Mouse (Mus musculus) embryo, embryonic 11 days (tissue): Measurements from ENCODE around the gene Cdk12.

Source experiments
- DNase-seq: peaks from one replicate; pipeline ENCODE4 v3.0.0-alpha.2; 2015

The Cdk12 gene

DNA sequence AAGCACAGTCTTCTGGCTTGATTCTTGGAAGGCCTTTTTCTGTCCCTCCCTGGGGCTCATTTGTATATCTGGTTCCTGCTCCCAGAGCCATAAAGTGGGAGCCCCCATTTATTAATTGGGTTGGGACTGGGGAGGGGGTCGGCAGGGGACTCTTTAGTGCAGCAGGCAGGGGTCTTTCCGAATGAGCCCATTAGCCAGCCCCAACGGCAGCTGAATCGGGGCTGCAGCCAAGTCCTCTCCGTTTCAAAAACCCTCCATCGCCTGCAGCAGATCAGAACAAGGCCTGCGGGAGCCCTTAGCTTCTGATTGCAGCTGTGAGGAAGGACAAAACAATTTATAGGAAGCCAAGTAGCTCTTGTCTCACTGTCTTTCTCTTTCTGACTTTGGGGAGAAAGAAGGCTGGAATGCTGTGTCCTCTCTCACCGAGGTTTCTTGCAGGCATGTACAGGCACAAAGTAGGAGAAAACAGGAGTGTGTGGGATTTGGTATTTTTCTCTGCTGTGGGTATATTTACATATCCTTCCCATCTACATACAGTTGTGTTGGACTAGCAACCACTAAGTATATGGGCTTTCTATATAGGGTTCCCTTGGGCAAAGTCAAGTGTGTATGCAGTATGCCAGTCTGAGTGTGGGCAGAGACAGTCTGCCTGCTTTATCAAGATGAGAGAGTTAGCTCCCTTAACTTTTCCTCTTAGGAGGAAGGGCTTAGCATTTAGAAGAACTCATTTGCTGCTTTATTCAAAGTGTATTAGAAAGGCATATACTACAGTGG is 58.0 kb downstream of the Cdk12 start:
- DNase-seq = no peak

DNA sequence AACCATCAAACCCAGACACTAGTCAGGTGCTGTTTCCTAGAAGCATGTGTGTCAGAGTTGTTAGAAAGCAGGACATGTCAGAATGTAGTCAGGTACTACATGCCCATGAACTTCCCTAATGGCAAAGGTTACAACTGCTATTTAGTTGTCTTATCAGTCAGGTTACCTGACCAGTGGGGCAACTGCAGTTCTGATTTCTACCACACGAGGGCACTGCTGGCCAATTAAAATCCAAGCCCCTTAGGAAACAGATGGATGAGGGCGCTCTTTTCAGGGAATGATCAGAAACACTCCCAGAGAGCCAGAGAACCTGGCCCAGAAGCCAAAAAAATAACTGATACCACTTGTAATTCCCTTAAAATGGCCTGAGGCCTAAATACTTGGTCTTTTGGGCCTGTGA is 62.2 kb downstream of the Cdk12 start:
- peak; percentile 83 for DNase-seq

DNA sequence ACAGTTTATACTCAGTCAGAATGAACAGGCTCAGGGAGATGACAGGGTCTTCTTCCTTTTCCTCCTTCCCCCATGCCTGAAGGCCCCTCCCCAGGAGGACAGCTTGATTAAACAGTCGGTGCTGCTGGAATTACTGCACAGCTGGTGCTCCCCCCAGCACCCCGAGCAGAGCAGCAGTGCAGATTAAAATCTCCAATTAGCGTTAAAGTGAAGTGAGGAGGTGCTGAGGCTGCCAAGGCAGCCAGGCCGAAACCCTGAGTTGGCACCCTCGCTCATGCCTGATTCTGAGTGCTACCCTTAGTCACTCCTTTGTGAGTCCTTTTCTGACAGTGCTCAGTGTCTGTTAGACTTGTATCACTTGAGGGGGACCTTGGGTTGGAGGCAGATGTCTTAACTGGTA is 63.0 kb downstream of the Cdk12 start:
- no peak for DNase-seq

DNA sequence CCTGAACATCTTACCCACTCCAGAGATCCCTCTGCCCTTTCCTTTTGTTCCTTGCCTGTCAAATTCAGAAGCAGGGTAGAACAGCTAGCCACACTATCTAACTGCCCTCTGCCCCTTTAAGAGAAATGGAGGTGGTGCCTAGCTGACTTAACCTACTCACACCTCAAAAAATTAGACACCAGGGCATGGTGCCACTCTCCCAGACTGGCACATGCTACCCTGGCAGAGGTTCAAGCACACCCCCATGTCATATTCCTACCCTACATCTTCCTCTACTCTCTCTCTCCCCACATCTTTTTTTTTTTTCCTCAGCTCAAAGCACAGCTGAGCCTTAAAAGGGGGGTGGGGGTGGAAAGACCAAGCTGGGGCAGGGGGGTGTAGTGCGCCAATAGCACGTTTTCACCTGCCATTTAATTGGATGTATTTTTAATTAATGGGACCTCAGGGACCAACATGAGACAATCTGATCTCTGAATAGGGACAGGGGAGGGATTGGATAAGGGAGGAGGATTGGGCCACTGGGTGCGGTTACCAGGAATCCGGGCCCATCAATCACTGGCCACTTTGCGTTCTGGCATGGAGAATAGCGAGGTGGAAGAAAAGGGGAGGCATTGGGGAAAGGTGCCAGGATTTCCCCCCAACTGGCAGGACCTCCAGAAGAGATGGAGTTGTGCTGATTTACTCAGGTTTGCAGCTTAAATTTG is 64.0 kb downstream of the Cdk12 start:
- no peak for DNase-seq

DNA sequence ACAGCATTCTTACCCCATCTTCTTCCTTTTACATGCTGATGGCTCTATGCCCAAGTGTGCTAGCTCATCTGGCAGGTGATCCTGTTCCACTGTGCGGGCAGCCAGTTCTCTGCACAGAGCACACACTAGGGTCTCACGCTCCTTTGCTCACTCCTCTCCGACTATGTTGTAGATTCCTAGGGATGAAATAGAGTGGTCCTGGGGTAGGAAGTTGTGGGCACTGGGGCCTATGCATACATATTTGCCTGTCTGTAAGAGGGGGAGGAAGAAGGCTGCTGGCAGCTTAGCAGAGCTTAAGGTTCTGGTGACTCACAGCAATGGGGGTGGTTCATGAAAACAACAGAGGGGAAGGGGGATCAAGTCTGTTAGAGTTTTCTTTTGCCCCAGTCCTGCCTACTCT is 67.2 kb downstream of the Cdk12 start:
- no peak for DNase-seq

DNA sequence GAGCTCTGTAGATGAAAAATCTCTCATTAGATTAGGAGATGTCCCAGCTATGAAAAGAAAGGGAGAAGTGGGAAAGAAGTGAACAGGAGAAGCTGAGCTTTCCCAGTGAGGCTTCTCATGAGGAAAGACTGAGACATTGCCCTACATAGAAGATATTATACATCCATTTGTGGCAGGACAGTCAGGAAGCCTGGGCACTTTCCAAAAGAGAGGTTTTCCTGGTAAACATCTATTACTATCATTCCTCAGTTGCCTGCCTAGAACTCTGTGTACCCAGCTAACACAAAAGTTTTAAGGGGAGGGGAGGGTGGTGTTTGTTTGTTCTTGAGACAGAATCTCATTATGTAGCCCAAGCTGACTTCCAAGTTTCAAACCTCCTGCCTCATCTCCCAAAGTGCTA is 67.6 kb downstream of the Cdk12 start:
- DNase-seq = no peak

DNA sequence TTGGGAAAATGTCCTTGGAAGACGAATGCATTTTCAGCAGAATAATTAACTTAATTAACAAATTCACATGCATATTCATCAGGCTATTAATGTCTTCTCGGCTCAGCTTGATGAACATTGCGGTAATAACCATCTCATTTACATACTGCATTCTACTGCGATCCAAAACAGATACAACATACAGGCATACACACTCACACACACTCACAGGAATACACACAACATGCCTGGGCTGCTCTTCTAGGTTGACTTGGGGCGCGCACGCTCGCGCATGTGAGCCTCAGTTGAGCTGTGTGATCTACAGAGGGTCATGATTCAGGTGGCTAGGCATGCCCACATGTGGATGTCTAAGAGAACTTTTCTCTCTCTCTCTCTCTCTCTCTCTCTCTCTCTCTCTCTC is 80.9 kb downstream of the Cdk12 start:
- no peak for DNase-seq

DNA sequence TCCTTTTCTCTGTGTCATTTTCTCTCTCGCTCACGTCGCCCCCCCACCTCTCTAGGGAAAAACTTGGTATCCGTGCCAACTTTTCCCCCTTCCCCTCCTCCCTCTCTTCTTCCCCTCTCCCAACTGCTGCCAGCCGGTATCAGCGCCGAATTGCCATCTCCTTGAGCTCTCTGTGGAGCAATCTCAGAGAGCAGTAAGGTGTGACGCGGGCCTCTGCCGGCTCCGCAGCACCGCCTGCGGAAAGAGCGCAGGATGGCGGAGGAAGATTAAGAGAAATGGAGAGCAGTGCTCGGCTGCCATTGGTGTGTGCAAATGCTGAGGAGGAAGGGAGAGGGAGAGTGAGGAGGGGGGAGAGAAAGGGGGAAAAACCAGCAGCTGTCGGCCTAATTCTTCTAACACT is 81.4 kb downstream of the Cdk12 start:
- DNase-seq = peak; percentile 43

DNA sequence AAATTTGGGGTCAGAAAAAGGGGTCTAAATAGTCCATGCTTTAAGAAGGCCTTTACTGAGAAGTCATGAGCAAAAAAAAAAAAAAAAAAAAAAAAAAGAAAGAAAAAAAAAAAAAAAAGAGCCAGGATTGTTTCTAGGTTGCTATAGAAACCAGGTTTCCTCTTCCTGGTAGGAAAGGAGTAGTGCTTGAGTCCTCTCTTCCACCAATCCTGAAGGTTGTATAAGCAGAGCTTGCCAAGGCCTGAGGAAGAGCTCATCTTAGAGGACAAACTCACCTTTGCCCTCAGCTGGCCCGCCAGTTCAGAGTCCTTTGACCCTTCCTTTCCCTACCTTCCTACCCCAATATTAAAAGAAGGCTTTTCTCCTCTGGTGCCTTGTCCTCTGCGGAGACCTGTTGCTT is 82.5 kb downstream of the Cdk12 start:
- DNase-seq = no peak

DNA sequence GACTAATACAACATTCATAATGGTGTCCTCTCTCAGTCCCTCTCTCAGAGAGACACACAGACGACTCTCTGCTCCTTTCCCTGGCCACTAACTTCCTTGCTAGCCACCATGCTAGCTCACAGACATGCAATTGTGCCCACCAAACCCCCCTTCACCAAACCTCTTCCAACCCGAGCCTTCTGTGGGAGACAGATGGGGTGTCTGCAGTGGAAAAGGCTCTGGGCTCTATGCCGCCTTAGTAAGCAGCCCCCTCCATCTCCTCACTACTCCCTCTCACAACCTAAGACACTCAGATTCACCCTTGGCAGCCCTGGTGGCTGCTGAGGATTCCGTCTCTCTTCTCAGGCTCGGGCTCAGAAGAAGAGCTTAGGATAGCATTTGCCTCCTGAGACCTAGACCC is 84.7 kb downstream of the Cdk12 start:
- no peak for DNase-seq

DNA sequence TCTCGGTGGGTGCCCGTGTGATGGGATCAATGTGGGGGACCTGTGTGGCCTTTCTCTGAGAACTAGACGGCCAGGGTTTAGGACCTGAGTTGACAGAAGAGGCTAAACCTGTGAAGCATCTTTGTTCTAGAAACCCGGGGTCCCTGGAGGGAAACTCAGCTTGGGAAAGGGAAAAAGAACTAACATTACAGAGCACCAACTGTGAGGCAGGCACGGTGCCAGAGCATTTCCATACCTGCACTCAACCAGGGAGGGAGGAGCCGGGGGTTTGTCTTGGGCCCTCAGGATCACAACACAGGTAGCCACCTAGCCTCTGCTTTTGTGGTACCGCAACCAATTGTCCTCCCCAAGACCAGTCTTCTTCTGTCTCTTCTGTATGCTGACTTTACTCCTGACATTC is 85.1 kb downstream of the Cdk12 start:
- DNase-seq = no peak

DNA sequence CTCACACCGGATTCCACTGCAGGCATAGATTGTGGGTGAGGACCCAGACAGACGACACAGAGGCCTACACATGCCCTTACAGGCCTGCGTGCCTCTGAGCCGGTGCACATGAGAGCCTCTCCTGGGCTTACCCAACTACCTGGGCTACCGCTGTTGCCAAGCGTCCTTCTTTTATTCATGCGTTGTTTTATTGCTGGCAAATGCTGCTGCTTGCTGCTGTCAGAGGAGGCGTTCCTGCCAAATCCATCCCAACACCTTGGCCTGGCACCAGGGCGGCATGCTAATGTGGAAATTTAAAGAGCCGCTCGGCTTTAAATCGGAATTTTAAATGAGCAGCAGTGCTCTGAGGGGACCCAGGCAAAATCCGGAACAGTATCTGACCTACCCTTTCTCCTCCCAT is 87.0 kb downstream of the Cdk12 start:
- DNase-seq = no peak

DNA sequence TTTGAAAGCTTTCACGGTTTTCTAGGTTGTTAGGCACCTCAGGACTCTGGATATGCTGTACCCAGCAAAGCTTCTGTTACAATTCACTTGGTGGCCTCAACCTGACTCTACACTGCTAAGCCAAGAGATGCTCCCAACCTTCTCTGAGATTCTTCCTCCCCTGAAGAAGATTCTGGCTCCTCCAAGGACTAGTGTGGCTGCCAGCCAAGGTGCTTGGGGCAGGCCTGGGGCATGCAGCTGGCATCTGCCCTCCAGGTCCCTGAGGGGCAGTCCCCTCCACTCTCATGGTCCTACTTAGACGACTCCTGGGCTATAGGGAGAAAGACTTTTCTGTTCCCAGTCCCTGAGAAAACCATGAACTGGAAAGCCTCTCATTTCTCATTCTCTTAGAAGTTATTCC is 88.0 kb downstream of the Cdk12 start:
- DNase-seq = no peak

DNA sequence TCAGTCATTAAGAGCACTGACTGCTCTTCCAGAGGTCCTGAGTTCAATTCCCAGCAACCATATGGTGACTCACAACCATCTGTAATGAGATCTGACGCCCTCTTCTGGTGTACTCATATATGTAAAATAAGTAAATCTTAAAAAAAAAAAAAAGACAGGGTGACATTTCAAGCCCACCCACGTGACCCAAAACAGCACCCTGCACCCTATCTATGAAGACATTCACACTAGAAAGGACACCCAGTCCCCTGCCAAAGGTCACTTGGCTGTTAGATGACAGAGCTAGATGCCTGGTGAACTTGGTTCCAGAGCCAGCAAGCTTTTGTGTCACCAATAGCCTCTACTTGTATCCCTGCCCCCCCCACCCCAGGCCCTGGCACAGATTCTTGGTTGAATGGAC is 90.2 kb downstream of the Cdk12 start:
- DNase-seq = no peak

DNA sequence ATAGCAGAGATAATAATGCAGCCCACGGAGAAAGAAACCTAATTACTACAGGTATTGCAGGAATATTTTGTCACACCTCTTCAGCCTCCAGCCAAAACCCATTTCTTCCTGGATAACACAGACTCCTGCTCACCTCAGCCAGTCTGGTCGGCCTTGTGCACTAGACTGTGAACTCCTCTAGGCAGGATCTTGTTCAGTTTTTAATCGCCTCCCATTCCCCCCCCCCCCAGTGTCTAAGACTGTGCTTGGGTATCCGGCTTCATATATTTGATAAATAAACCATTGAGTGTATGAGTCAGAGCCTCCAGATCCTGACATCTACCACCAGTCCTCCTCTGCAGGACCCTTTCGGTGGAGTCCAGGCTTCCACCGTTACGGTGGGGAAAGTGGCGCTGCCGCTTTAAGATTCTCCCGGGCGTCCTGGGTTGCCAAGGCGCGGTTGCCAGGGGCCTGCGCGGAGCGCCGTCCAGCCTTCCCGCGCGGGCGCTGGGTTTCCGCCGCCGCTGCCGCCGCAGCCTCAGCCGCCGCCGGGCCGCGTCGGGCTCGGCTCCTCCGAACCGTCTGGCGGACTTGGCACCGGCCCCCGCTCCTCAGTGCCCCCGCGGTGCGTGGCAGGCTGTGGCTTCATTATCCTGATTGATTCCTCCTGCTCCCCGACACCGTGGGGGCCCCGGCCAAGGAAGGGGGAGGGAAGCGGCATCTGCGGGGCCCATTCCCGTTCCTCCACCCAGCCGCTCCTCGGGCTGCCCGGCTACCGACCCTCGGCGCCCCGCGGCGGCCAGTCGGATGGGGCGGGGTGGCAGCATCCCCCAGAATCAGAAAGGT is 91.5 kb downstream of the Cdk12 start:
- DNase-seq = peak; percentile 92

DNA sequence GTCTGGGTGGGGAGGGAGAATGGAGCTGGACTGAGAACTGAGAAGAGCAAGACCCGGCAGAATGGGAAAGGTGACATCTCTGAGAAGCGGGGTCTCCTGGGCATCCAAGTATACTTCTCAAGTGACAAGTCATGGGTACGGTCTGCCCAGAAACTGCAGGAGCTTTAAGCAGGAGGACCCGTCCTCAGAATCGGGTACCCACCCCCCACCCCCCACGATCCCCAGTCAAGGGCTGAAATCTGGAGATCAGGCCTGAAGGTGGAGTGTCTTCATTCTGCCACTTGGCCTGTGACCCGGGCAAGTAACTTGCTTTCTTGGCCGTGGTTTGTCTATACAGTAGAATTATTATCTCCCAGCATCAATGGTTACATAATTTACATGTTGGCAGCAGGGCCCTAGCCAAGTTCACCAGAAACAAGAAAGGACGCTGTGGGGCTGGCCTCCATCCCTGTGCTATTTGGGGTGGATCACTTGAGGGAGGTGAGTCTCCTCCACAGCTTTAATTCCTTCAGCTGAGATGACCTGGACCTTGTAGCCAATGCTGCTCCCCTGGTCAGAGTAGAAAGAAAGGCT is 92.2 kb downstream of the Cdk12 start:
- no peak for DNase-seq

DNA sequence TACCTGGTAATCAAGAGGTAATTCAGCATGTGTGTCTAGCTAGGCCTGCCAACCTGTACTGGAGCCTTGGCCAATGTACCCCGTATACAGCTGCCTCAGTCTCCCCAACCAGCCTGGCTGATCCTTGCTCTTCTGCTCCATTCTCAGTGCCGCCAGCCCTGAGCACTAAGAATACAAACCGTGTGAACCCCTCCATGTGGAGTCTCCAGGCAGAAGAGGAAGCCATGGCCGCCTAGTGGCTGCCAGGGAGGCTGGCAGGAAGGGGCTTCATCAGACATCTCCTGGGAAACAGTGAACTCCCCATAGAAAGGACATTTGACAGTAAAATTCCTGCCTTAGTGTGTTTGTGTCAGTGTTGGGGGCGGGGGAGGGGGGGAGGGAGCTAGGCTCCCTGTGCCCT is 93.4 kb downstream of the Cdk12 start:
- peak; percentile 81 for DNase-seq

DNA sequence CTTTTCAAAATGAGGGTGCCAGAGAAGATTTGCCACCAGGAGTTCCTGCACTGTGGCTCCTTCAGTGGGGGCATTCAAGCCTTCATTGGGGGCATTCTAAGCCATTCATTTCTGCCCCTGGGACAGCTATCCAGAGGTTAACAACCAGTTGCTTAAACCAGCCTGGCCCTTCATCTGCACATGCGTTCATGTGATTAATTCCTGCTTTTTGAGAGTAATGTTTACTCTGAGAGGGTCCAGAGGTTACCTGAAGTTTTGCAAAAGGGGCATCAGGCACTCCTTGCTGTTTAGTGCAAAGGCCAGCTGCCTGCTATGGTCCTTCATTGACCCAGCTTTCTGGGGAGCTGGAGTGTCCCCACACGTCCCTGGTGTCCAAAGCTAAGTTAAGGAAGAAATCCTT is 94.1 kb downstream of the Cdk12 start:
- DNase-seq = no peak

DNA sequence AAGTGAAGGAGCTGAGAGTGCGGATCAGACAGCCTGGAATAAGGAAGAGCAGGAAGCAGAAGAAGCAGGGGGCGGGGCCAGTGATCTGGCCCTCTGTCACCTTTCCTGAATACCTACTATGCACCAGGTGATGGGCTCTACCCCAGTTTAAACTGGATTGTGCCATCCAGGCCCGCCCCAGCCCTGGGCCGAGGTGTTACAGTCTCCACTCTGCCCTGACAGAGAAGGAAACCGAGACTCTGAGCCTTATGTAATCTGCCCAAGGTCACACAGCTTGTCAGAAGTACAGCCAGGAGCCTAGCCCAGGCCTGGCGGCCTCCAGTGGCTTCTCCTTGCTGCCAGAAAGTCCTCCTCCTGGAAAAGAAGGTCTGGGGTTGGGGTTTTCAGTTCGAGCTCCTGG is 94.9 kb downstream of the Cdk12 start:
- no peak for DNase-seq

DNA sequence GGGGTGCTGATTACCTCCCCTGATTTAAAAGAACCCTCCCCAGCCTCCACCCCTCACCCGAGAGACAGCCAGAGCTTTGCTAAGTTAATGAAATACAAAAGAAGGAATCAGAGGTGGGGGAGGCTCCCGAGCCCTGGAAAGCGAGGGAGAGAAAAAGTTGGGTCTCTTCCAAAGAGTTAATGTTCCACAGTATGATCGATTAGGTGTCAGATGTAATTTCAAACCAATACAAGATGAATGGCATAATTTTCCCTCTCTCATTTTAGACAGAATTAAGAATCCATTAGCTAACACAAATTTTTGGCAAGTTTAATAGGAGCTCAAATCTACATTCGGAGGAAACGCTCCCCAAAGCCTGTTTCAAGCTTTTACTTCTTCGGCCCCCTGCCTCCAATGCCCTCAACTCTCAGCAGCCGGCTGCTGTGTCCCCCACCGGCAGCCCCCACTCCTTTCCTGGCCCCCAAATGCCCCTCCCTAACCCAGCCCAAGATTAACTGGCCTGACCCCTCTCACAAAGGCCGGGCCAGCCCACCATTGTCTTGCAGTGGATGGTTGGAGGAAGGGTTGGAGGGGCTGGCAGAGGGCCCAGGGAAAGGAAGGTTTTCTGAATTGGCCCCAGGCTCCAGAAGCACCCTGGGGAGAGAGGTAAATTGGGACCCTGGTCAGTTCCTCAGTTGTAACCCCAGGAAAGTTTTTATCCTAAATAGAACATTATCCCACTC is 95.8 kb downstream of the Cdk12 start:
- peak; percentile 41 for DNase-seq

DNA sequence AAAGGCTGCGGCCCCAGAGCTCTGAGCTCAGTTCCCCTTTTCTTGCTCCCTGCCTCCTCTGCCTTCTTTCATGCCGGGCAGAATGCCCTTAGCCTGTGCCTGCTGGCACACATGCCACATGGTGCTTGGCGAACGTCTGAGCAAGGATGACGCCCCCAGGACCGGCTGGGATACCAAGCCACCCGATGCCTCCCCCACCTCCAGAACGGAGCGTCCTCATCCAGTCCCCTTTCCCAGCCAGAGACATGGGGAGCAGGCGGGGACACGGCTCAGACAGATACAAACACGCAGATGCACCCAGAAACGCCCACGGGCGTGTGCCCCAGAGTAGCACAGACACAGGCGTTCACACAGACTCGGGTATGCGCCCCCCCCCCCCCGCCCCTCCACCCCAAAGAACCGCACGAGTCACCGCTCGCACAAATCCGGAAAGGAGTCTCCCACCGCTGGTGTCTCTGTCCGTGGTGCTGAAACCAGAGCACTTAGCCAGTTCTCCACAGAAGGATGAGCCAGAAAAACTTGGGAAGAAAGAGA is 111.0 kb downstream of the Cdk12 start:
- peak; percentile 88 for DNase-seq

DNA sequence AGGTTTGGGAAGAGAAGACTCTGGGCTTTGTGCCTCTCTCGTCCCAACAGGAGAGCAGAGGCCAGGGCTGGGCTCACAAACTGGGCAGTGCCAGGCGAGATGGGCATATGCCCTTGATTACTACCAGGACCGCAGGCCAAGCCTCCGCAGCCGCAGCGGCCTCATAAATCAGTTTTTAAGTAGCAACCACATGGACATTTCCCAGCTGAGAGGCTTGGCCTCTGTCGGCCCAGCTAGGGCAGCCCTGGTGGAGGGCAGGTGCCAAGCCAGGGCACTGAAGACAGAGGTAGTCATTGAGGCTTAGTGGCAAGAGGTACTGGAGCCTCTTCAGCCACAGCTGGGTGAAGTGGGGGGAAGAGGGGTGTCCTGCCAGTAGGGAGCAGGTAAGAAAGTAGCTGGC is 114.6 kb downstream of the Cdk12 start:
- no peak for DNase-seq
